Mouse (Mus musculus) bone marrow macrophage, adult 2 months (primary cell): ENCODE measurements around the gene Spon2.

Experiments
- CTCF ChIP-seq: IDR thresholded peaks from 2 replicates; pipeline ENCODE4 v1.5.1; 2012; ENCODE audit warnings: low read depth, mild to moderate bottlenecking, low read length, moderate library complexity
- POLR2A ChIP-seq: IDR thresholded peaks from 2 replicates; pipeline ENCODE4 v1.6.1; 2012; ENCODE audit warnings: mild to moderate bottlenecking, low read depth, low read length, borderline replicate concordance

- no peak for TF ChIP-seq POLR2A
- no peak for TF ChIP-seq CTCF
These were observed 6.2 kb upstream of the Spon2 start for GRCm38 (mm10) chr5:33224491-33224890.
